Mouse (Mus musculus) limb, embryonic 11.5 days (tissue): Measurements from ENCODE around the gene Fuk. TPM values are rescaled to one million over a fixed set of nuclear protein-coding genes. Genes with fewer than 3 reads are reported as not detected.
"Not testable (repeated sequence)": the region's sequence is repeated elsewhere in the genome, so short reads cannot be mapped to it uniquely, and the experiment has no call there.

ENCODE experiments used
- ATAC-seq: fragments of 200-750 bp; cut with Nextera tagmentation; 2 replicates; pipeline ENCODE4 v1.8.0; 2017; ENCODE audit warnings: low read depth; ENCODE audit not compliant: insufficient number of reproducible peaks, low FRiP score, low TSS enrichment
- DNase-seq: peaks from one replicate; pipeline ENCODE4 v3.0.0-alpha.2; 2015; ENCODE audit warnings: low spot score
- H3K27ac ChIP-seq: fragments of 300-500 bp; sonication (generic); replicated peaks from 2 replicates; pipeline ENCODE4 v1.5.1; 2014; ENCODE audit warnings: low read depth, mild to moderate bottlenecking, low read length
- H3K27me3 ChIP-seq: fragments of 300-500 bp; sonication (generic); 2 replicates; pipeline ENCODE4 v1.6.1; 2014; ENCODE audit warnings: mild to moderate bottlenecking, low read length, mixed read lengths; ENCODE audit not compliant: control insufficient read depth, insufficient read depth
- H3K36me3 ChIP-seq: fragments of 300-500 bp; sonication (generic); 2 replicates; pipeline ENCODE4 v1.6.1; 2014; ENCODE audit warnings: mild to moderate bottlenecking, low read length, moderate library complexity, mixed read lengths; ENCODE audit not compliant: control insufficient read depth, insufficient read depth
- H3K4me1 ChIP-seq: fragments of 300-500 bp; sonication (generic); 2 replicates; pipeline ENCODE4 v1.6.1; 2014; ENCODE audit warnings: low read length, mixed read lengths; ENCODE audit not compliant: control insufficient read depth, insufficient read depth
- H3K4me2 ChIP-seq: fragments of 300-500 bp; sonication (generic); 2 replicates; pipeline ENCODE4 v1.6.1; 2014; ENCODE audit warnings: low read depth, mild to moderate bottlenecking, moderate library complexity; ENCODE audit not compliant: severe bottlenecking
- H3K4me3 ChIP-seq: fragments of 300-500 bp; sonication (generic); 2 replicates; pipeline ENCODE4 v1.5.1; 2014; ENCODE audit warnings: low read depth, low read length
- H3K9ac ChIP-seq: fragments of 300-500 bp; sonication (generic); 2 replicates; pipeline ENCODE4 v1.6.1; 2014; ENCODE audit warnings: mild to moderate bottlenecking, low read length
- H3K9me3 ChIP-seq: fragments of 300-500 bp; sonication (generic); 2 replicates; pipeline ENCODE4 v1.6.1; 2016; ENCODE audit warnings: low read length; ENCODE audit not compliant: control insufficient read depth
- WGBS: fragments of 180-500 bp; shearing (Covaris S2); extraction: QIAGEN DNeasy Blood & Tissue Kit; methylation state at CpG from one replicate; pipeline ENCODE4 v1.1.7; 2014; 5-methylcytosine and 5-hydroxymethylcytosine counted together
- polyA plus RNA-seq: library from polyadenylated mRNA; unstranded; fragments of >200 nt; fragmentation: Nextera tagmentation; extraction: Ambion mirVana; gene quantifications from 2 replicates; pipeline ENCODE4 v1.2.1, GENCODE M21; 2014

Gene Fuk
- polyA plus RNA-seq, 1 experiment from 2014 or later: 10.7 TPM

- Histone ChIP-seq H3K27me3 (no peaks in the 10 kb centered on the region), H3K4me2 (no peak overlapping the region), H3K4me1 (no peaks in the 10 kb centered on the region), H3K4me3 (no peak overlapping the region), H3K9me3 (no peaks in the 10 kb centered on the region), H3K36me3 (no peaks in the 10 kb centered on the region), H3K9ac (no peak overlapping the region), H3K27ac (no peak overlapping the region)
- 87% methylated on average over 2 of the region's 2 CpGs for WGBS
- DNase-seq (no peak), ATAC-seq (no peak)
Observed at GRCm38 (mm10) chr8:110933272-110933671, 31.0 kb upstream of the Fuk start.

- no peak for ATAC-seq
- no peak for DNase-seq
Observed at GRCm38 (mm10) chr8:110932444-110932843, 30.2 kb upstream of the Fuk start.

GRCm38 (mm10) chr8:110931176-110931939 lies 29.1 kb upstream of the Fuk start:
- DNase-seq: no peak
- 0 out of 2 replicates have a peak, but pooled peaks cover 4% of the 10 kb centered on the region for H3K4me1 ChIP-seq
- H3K9ac ChIP-seq: no peak overlapping the region
- no peaks in the 10 kb centered on the region for H3K9me3 ChIP-seq
- H3K4me2 ChIP-seq: no peak overlapping the region
- no peak overlapping the region for H3K4me3 ChIP-seq
- WGBS: 77% methylated on average over 12 of the region's 12 CpGs
- no peak overlapping the region for H3K27ac ChIP-seq
- H3K27me3 ChIP-seq: no peaks in the 10 kb centered on the region
- H3K36me3 ChIP-seq: no peaks in the 10 kb centered on the region
- ATAC-seq: no peak

More at GRCm38 (mm10) chr8:110932444-110932843, 30.2 kb upstream of the Fuk start:
- Histone ChIP-seq H3K27ac (no peak overlapping the region), H3K27me3 (no peaks in the 10 kb centered on the region), H3K4me3 (no peak overlapping the region), H3K9me3 (no peaks in the 10 kb centered on the region), H3K4me1 (no peaks in the 10 kb centered on the region), H3K4me2 (no peak overlapping the region), H3K9ac (no peak overlapping the region), H3K36me3 (no peaks in the 10 kb centered on the region)
- 88% methylated on average over 3 of the region's 3 CpGs for WGBS

GRCm38 (mm10) chr8:110929672-110930071 lies 27.4 kb upstream of the Fuk start:
- DNase-seq, H3K27me3 ChIP-seq, H3K9ac ChIP-seq, H3K4me2 ChIP-seq, H3K9me3 ChIP-seq, H3K4me1 ChIP-seq, H3K36me3 ChIP-seq, H3K27ac ChIP-seq, H3K4me3 ChIP-seq, ATAC-seq: not testable (repeated sequence)
- 97% methylated on average over 6 of the region's 8 CpGs for WGBS

GRCm38 (mm10) chr8:110929066-110929465 lies 26.8 kb upstream of the Fuk start:
- WGBS: 71% methylated on average over 5 of the region's 5 CpGs
- H3K9me3 ChIP-seq: no peaks in the 10 kb centered on the region

GRCm38 (mm10) chr8:110928435-110928834 lies 26.1 kb upstream of the Fuk start:
- Histone ChIP-seq H3K9ac (no peak overlapping the region), H3K4me2 (no peak overlapping the region), H3K9me3 (no peaks in the 10 kb centered on the region), H3K27me3 (no peaks in the 10 kb centered on the region), H3K27ac (no peak overlapping the region), H3K36me3 (no peaks in the 10 kb centered on the region), H3K4me1 (0 out of 2 replicates have a peak, but pooled peaks cover 7% of the 10 kb centered on the region), H3K4me3 (no peak overlapping the region)
- DNase-seq (no peak), ATAC-seq (no peak)
- WGBS: 84% methylated on average over 7 of the region's 7 CpGs

More at GRCm38 (mm10) chr8:110929066-110929465, 26.8 kb upstream of the Fuk start:
- ATAC-seq (no peak), DNase-seq (no peak)
- Histone ChIP-seq H3K4me1 (0 out of 2 replicates have a peak, but pooled peaks cover 7% of the 10 kb centered on the region), H3K4me3 (no peak overlapping the region), H3K9ac (no peak overlapping the region), H3K36me3 (no peaks in the 10 kb centered on the region), H3K27ac (no peak overlapping the region), H3K27me3 (no peaks in the 10 kb centered on the region), H3K4me2 (no peak overlapping the region)

- no peak for DNase-seq
- H3K27me3 ChIP-seq: no peaks in the 10 kb centered on the region
- no peak overlapping the region for H3K27ac ChIP-seq
- no peaks in the 10 kb centered on the region for H3K36me3 ChIP-seq
- no peak for ATAC-seq
- H3K9ac ChIP-seq: no peak overlapping the region
- WGBS: 47% methylated on average over 5 of the region's 5 CpGs
- peaks cover 13% of the 10 kb centered on the region; the same call in 1 of the 2 replicates for H3K4me1 ChIP-seq
- H3K4me3 ChIP-seq: no peak overlapping the region
- H3K4me2 ChIP-seq: no peak overlapping the region
- no peaks in the 10 kb centered on the region for H3K9me3 ChIP-seq
Observed at GRCm38 (mm10) chr8:110926690-110927089, 24.4 kb upstream of the Fuk start.

- WGBS: 71% methylated on average over 8 of the region's 8 CpGs
- Histone ChIP-seq H3K4me2 (no peak overlapping the region), H3K36me3 (no peaks in the 10 kb centered on the region), H3K27me3 (no peaks in the 10 kb centered on the region), H3K4me3 (no peak overlapping the region), H3K27ac (no peak overlapping the region), H3K4me1 (peaks cover 20% of the 10 kb centered on the region), H3K9me3 (no peaks in the 10 kb centered on the region), H3K9ac (no peak overlapping the region)
- no peak for ATAC-seq
- DNase-seq: no peak
Observed at GRCm38 (mm10) chr8:110925691-110926140, 23.4 kb upstream of the Fuk start.
